Mouse (Mus musculus): ENCODE data around the gene Llph. TPM values are rescaled to one million over a fixed set of nuclear protein-coding genes. Genes with fewer than 3 reads are reported as not detected.

The Llph gene
- polyA plus RNA-seq, 1 experiment from 2014 or later = 55.5 TPM

- Histone ChIP-seq H3K27ac (no peak overlapping the region), H3K9me3 (replicated peaks) (no peaks in the 10 kb centered on the region), H3K4me2 (no peak overlapping the region), H3K4me3 (no peak overlapping the region), H3K27me3 (replicated peaks) (peaks cover 16% of the 10 kb centered on the region), H3K4me1 (no peaks in the 10 kb centered on the region), H3K36me3 (no peaks in the 10 kb centered on the region), H3K9ac (no peak overlapping the region)
- 22% methylated on average over 8 of the region's 8 CpGs for WGBS (ENCODE audit: insufficient replicate concordance)
- ATAC-seq = no peak
Observed at GRCm38 (mm10) chr10:120252800-120253199, 25.9 kb downstream of the Llph start.

GRCm38 (mm10) chr10:120257231-120257630 is 30.4 kb downstream of the Llph start:
- H3K27ac ChIP-seq = no peak overlapping the region
- H3K27me3 ChIP-seq (replicated peaks) = peaks cover 8% of the 10 kb centered on the region; the same call in 1 of the 2 replicates
- no peak overlapping the region for H3K9ac ChIP-seq
- H3K4me1 ChIP-seq = no peaks in the 10 kb centered on the region
- H3K4me3 ChIP-seq = no peak overlapping the region
- no peak overlapping the region for H3K4me2 ChIP-seq
- ATAC-seq = no peak
- H3K36me3 ChIP-seq = no peaks in the 10 kb centered on the region
- no peaks in the 10 kb centered on the region for H3K9me3 ChIP-seq (replicated peaks)
- 23% methylated on average over 11 of the region's 11 CpGs for WGBS (ENCODE audit: insufficient replicate concordance)

- WGBS (ENCODE audit: insufficient replicate concordance) = 73% methylated on average over 12 of the region's 12 CpGs
- 0 out of 2 replicates have a peak, but pooled peaks cover 5% of the 10 kb centered on the region for H3K27me3 ChIP-seq (replicated peaks)
- H3K4me3 ChIP-seq = no peak overlapping the region
- ATAC-seq = no peak
- peaks cover 16% of the 10 kb centered on the region; the same call in 1 of the 2 replicates for H3K4me1 ChIP-seq
- no peak overlapping the region for H3K27ac ChIP-seq
- H3K9me3 ChIP-seq (replicated peaks) = no peaks in the 10 kb centered on the region
- H3K36me3 ChIP-seq = no peaks in the 10 kb centered on the region
- H3K4me2 ChIP-seq = no peak overlapping the region
- no peak overlapping the region for H3K9ac ChIP-seq
Observed at GRCm38 (mm10) chr10:120267790-120268189, 40.9 kb downstream of the Llph start.

GRCm38 (mm10) chr10:120269946-120270345 is 43.1 kb downstream of the Llph start:
- Histone ChIP-seq H3K9ac (no peak overlapping the region), H3K36me3 (no peaks in the 10 kb centered on the region), H3K27ac (no peak overlapping the region), H3K4me1 (peaks cover 16% of the 10 kb centered on the region; the same call in 1 of the 2 replicates), H3K9me3 (replicated peaks) (no peaks in the 10 kb centered on the region), H3K27me3 (replicated peaks) (0 out of 2 replicates have a peak, but pooled peaks cover 5% of the 10 kb centered on the region), H3K4me2 (no peak overlapping the region), H3K4me3 (no peak overlapping the region)
- no peak for ATAC-seq
- 89% methylated on average over 13 of the region's 13 CpGs for WGBS (ENCODE audit: insufficient replicate concordance)

GRCm38 (mm10) chr10:120270777-120271176 is 43.9 kb downstream of the Llph start:
- 0 out of 2 replicates have a peak, but pooled peaks cover 5% of the 10 kb centered on the region for H3K27me3 ChIP-seq (replicated peaks)
- no peak overlapping the region for H3K27ac ChIP-seq
- no peak overlapping the region for H3K4me3 ChIP-seq
- no peaks in the 10 kb centered on the region for H3K9me3 ChIP-seq (replicated peaks)
- no peak overlapping the region for H3K9ac ChIP-seq
- ATAC-seq = no peak
- no peaks in the 10 kb centered on the region for H3K36me3 ChIP-seq
- 45% methylated on average over 4 of the region's 4 CpGs for WGBS (ENCODE audit: insufficient replicate concordance)
- no peak overlapping the region for H3K4me2 ChIP-seq
- H3K4me1 ChIP-seq = peaks cover 16% of the 10 kb centered on the region; the same call in 1 of the 2 replicates

GRCm38 (mm10) chr10:120271318-120271717 is 44.4 kb downstream of the Llph start:
- 30% methylated on average over 6 of the region's 6 CpGs for WGBS (ENCODE audit: insufficient replicate concordance)
- Histone ChIP-seq H3K27me3 (replicated peaks) (0 out of 2 replicates have a peak, but pooled peaks cover 5% of the 10 kb centered on the region), H3K36me3 (no peaks in the 10 kb centered on the region), H3K4me1 (peaks cover 16% of the 10 kb centered on the region; the same call in 1 of the 2 replicates), H3K9ac (no peak overlapping the region), H3K27ac (no peak overlapping the region), H3K9me3 (replicated peaks) (no peaks in the 10 kb centered on the region), H3K4me2 (peak overlapping the region; percentile 51), H3K4me3 (peak overlapping the region; percentile 12; the same call in 1 of the 2 replicates)
- ATAC-seq = no peak

GRCm38 (mm10) chr10:120271879-120272269 is 45.0 kb downstream of the Llph start:
- H3K9me3 ChIP-seq (replicated peaks) = no peaks in the 10 kb centered on the region
- peaks cover 16% of the 10 kb centered on the region; the same call in 1 of the 2 replicates for H3K4me1 ChIP-seq
- no peak for ATAC-seq
- peak overlapping the region; percentile 51 for H3K4me2 ChIP-seq
- peak overlapping the region; percentile 12; the same call in 1 of the 2 replicates for H3K4me3 ChIP-seq
- H3K36me3 ChIP-seq = no peaks in the 10 kb centered on the region
- no peak overlapping the region for H3K27ac ChIP-seq
- 23% methylated on average over 10 of the region's 11 CpGs for whole genome bisulfite sequencing (ENCODE audit: insufficient replicate concordance)
- 0 out of 2 replicates have a peak, but pooled peaks cover 5% of the 10 kb centered on the region for H3K27me3 ChIP-seq (replicated peaks)
- H3K9ac ChIP-seq = no peak overlapping the region

GRCm38 (mm10) chr10:120272270-120272883 is 45.5 kb downstream of the Llph start:
- Histone ChIP-seq H3K4me3 (peak overlapping the region; percentile 12; the same call in 1 of the 2 replicates), H3K4me1 (peaks cover 16% of the 10 kb centered on the region; the same call in 1 of the 2 replicates), H3K9me3 (replicated peaks) (no peaks in the 10 kb centered on the region), H3K9ac (no peak overlapping the region), H3K4me2 (peak overlapping the region; percentile 51), H3K27ac (no peak overlapping the region), H3K27me3 (replicated peaks) (0 out of 2 replicates have a peak, but pooled peaks cover 5% of the 10 kb centered on the region), H3K36me3 (no peaks in the 10 kb centered on the region)
- ATAC-seq = no peak
- whole genome bisulfite sequencing (ENCODE audit: insufficient replicate concordance) = 26% methylated on average over 19 of the region's 19 CpGs

- no peak overlapping the region for H3K27ac ChIP-seq
- H3K36me3 ChIP-seq = no peaks in the 10 kb centered on the region
- H3K9me3 ChIP-seq (replicated peaks) = no peaks in the 10 kb centered on the region
- no peak for ATAC-seq
- peaks cover 16% of the 10 kb centered on the region; the same call in 1 of the 2 replicates for H3K4me1 ChIP-seq
- H3K4me2 ChIP-seq = no peak overlapping the region
- 63% methylated on average over 7 of the region's 7 CpGs for WGBS (ENCODE audit: insufficient replicate concordance)
- H3K27me3 ChIP-seq (replicated peaks) = 0 out of 2 replicates have a peak, but pooled peaks cover 5% of the 10 kb centered on the region
- no peak overlapping the region for H3K4me3 ChIP-seq
- no peak overlapping the region for H3K9ac ChIP-seq
Observed at GRCm38 (mm10) chr10:120273335-120273734, 46.5 kb downstream of the Llph start.

GRCm38 (mm10) chr10:120279482-120280128 is 52.7 kb downstream of the Llph start:
- Histone ChIP-seq H3K4me3 (no peak overlapping the region), H3K9ac (no peak overlapping the region), H3K4me2 (no peak overlapping the region), H3K36me3 (no peaks in the 10 kb centered on the region), H3K9me3 (replicated peaks) (no peaks in the 10 kb centered on the region), H3K27me3 (replicated peaks) (no peaks in the 10 kb centered on the region), H3K4me1 (peaks cover 14% of the 10 kb centered on the region; the same call in 1 of the 2 replicates), H3K27ac (no peak overlapping the region)
- 69% methylated on average over 12 of the region's 12 CpGs for WGBS (ENCODE audit: insufficient replicate concordance)
- no peak for ATAC-seq

GRCm38 (mm10) chr10:120280375-120280774 is 53.5 kb downstream of the Llph start:
- Histone ChIP-seq H3K4me1 (peaks cover 14% of the 10 kb centered on the region; the same call in 1 of the 2 replicates), H3K4me2 (no peak overlapping the region), H3K9me3 (replicated peaks) (no peaks in the 10 kb centered on the region), H3K36me3 (no peaks in the 10 kb centered on the region), H3K27me3 (replicated peaks) (no peaks in the 10 kb centered on the region), H3K27ac (no peak overlapping the region), H3K4me3 (no peak overlapping the region), H3K9ac (no peak overlapping the region)
- 41% methylated on average over 4 of the region's 4 CpGs for WGBS (ENCODE audit: insufficient replicate concordance)
- ATAC-seq = no peak

GRCm38 (mm10) chr10:120281700-120282099 is 54.8 kb downstream of the Llph start:
- H3K9ac ChIP-seq = no peak overlapping the region
- H3K4me3 ChIP-seq = no peak overlapping the region
- H3K27me3 ChIP-seq (replicated peaks) = no peaks in the 10 kb centered on the region
- WGBS (ENCODE audit: insufficient replicate concordance) = 68% methylated on average over 5 of the region's 5 CpGs
- no peak overlapping the region for H3K4me2 ChIP-seq
- peaks cover 14% of the 10 kb centered on the region; the same call in 1 of the 2 replicates for H3K4me1 ChIP-seq
- no peak overlapping the region for H3K27ac ChIP-seq
- H3K36me3 ChIP-seq = no peaks in the 10 kb centered on the region
- H3K9me3 ChIP-seq (replicated peaks) = no peaks in the 10 kb centered on the region
- ATAC-seq = no peak
